Mouse (Mus musculus): ENCODE data around the gene Phf1.

Phf1 gene

GRCm38 (mm10) chr17:26933885-26934827 lies 1.3 kb downstream of the Phf1 start:
- DNase-seq (ENCODE audit: low spot score): no peak

DNA sequence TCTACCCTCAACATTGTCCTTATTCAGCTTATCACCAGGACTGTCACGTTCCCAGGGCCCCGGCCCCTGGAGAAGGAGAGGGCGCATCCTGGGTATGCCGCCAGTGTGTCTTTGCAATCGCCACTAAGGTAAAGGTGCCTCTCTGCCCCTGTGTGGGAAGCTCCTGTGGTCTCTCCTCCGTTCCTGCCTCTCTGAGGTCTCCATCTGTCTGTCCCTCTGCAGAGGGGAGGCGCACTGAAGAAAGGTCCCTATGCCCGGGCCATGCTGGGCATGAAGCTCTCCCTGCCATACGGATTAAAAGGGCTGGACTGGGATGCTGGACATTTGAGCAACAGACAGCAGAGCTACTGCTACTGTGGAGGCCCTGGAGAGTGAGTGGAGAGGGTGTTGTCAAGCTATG lies 2.2 kb downstream of the Phf1 start:
- DNase-seq (ENCODE audit: low spot score): no peak

GRCm38 (mm10) chr17:26936453-26936852 lies 3.6 kb downstream of the Phf1 start:
- DNase-seq (ENCODE audit: low spot score): no peak

DNA sequence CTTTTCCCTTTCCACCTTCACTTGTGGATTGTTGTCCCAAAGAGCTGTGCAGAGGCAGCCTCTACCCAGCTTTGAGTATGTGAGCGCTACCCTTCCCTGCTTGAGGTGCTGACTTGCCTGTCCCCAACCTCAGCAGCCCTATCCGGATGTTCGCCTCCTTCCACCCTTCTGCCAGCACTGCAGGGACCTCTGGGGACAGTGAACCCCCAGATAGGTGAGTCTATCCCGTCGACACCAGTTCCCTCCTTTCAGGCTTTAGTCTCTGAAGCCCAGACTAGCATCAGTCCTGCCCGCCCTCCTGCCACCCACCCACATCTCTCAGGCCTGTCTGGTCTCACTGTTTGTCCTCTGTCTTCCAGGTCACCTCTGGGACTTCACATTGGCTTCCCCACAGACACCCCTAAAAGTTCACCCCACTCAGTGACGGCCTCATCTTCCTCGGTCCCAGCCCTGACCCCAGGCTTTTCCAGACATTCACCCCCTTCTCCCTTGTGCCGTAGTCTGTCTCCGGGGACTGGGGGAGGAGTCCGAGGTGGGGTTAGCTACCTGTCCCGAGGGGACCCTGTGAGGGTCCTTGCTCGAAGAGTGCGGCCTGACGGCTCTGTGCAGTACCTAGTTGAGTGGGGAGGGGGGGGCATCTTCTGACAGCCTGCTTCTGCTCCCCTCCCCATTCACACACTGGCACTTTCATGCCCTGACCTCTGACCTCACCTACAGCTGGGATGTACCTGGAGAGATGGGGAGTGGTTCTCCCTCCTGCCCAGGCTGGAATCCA lies 4.3 kb downstream of the Phf1 start:
- no peak for DNase-seq (ENCODE audit: low spot score)

DNA sequence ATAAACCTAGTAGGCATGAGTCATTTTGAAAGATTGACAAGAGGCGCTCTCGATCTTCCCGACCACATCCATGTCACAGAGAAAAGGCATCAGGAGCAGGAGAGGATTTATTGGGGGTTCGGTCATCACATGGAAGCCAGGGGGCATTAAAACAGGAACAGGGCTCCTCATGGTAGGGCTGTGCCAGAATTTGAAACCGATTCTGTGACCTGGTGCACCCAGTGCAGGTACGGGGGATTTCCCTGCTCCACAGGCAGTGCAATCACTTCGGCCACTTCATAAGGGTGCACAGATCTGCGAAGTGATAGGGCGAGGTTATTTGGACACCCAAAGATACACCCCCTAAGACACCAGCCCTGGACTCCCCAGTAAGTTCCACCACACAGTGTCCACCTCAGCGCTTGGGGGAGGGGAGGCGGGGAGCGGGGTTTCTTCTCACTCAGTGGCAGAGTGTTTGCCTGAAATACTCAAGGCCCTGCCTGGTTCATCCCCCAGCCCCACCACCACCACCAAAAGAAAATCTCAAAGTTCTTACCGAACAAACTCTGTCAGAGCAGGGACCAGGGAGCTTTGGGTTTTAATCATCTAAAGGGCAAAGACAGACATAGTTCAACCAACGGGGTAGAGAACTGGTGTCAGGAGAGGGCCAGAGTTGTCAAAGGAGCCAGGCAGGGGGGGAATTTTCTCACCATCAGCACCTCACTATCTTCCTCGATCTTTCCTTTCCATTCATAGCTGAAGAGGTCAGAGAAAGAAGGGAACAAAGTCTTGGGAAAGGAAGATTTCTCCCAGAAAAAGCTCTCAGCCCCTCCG lies 5.2 kb downstream of the Phf1 start:
- DNase-seq (ENCODE audit: low spot score): no peak

DNA sequence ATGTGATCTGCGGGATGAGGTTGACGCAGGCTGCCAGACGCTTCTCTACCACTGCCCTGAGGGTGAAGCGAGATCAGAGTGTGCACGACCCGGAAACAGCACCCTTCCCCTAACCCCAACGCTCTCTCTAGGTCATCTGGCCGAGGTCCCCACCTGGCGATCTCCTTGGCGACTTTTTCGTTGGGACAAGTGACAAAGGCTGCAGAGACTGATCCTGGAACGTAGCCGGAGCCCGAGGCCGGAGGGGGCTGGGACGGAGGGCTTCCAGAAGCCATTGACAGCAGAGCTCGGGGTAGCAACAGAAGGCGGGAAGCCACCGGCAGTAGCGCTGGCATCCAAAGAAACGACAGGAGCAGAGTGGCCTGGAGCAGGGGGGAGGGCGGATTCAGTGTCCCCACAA lies 5.9 kb downstream of the Phf1 start:
- DNase-seq (ENCODE audit: low spot score): no peak

DNA sequence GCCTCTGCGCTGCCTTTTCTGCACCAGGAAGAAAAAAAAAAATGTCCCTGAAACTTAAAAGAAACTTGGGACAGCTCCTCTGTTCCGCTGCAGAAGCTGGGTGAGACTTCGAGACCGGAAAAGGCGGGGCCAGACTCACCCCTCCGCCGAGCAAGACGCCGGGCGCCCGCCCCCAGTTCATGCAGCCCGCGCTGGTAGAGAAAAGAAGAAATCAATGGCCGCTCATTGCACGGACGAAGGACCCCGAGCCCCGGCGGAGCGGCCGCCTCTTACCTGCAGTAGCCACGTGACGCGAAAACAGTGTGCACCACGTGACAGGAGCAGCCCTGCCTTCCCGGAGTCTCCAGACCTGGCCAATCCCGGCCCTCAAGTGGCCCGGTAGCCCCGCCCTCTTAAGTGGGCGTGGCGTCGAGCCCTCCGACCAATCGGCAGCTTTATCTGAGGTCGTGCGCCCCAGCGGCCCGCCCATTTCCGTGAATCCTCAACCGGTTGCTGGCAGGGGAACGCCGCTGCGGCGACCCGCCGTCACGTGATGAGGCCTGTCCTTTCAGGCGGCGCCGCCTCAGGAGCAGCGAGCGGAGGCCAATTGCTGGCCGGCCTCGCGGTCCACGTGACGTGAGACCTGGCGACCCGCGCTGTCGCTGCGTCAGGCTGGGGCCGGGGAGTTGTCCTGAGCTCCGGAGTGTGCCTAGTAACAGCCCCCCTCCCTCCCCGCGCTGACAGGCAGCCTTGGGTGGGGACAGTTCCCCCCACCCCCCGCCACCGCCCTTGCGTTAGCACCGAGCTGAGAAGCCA lies 6.5 kb downstream of the Phf1 start, which contains the start of gene Cuta:
TSS of gene Cuta (minus strand) at position 392 of the 795 bp plus-strand sequence.
- DNase-seq (ENCODE audit: low spot score): peak; percentile 99

GRCm38 (mm10) chr17:26939973-26940300 lies 7.1 kb downstream of the Phf1 start:
- no peak for DNase-seq (ENCODE audit: low spot score)

GRCm38 (mm10) chr17:26941031-26941789 lies 8.4 kb downstream of the Phf1 start, which contains the start of gene Syngap1:
Syngap1 (plus strand) TSS chr17:26941253.
- no peak for DNase-seq (ENCODE audit: low spot score)

- no peak for DNase-seq (ENCODE audit: low spot score)
Observed at GRCm38 (mm10) chr17:26941841-26942570, 9.2 kb downstream of the Phf1 start.

DNA sequence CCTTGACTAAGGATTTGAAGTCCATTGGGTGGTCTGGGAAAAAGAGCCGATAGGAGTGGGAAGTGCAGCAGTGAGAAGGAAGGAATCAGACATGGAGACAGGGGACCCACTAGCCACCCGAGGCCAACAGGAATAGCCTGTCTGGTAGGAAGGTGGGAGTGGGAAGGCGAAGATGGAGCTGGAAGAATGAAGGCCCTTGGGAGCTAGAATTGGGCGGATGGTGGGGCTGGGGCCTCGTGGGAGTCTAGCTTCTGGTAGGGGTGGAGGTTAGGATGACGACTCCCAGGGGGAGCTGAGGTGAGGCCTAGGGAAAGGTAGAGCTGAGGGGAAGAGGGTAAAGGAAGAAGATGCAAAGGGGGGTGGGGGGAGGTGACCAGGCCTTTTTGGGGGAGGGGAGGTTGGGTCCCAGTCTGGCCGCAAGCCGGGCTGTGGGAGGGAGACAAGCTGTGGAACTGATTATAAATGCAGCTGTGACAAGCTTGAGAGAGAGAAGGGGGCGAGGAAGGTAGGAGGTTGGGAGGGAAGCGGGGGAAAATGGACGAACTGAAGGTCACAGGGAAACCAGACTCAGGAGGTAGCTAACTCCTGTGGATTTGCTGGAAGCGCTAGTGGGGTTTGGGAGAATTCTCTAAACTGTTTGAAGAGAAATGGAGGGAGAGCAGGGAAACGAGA lies 13.1 kb downstream of the Phf1 start:
- no peak for DNase-seq (ENCODE audit: low spot score)

GRCm38 (mm10) chr17:26946567-26946966 lies 13.7 kb downstream of the Phf1 start:
- DNase-seq (ENCODE audit: low spot score): no peak

DNA sequence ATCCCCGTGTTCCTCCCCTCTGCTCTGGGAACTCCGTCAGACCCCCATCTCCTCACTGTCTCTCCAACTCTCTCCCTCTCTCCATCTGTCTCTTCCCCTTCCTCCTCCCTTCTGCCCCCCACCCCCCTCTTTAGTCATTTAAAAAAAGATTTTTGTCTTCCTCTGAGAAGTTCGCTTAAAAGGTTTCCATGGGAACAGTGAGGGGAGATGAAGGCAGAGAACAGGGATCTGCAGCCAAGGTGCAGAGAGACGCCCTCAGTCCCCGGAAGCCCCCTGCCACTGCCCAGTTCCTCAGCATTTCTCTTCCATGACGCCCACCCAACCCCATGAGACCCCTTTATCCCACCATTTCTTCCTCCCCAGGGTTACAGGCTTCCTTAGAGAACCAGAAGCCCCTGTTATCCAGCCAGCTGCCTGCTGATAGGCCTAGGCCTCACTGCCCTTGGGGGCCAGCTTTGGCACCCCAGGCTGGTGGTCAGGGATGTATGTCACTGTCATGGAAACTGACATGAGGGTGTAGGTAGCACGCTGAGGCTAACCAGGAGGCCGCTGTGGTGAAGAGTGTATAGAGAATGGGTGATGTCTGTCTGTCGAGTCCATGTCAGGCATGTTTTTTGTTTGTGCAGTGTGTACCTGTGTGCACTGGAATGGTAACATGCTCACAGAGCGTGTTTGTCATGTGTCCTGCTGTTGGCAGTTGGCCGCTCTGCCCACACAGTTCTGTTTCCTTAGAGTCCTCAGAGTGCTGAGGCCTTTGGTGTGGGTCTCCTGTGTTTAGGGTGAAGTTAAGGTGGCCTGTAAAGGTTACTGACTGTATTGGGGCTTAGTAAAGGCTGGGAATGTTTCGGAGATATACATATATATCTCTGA lies 14.6 kb downstream of the Phf1 start:
- DNase-seq (ENCODE audit: low spot score): no peak

- no peak for DNase-seq (ENCODE audit: low spot score)
Observed at GRCm38 (mm10) chr17:26948316-26949050, 15.6 kb downstream of the Phf1 start.

GRCm38 (mm10) chr17:26949051-26949577 lies 16.3 kb downstream of the Phf1 start:
- no peak for DNase-seq (ENCODE audit: low spot score)

DNA sequence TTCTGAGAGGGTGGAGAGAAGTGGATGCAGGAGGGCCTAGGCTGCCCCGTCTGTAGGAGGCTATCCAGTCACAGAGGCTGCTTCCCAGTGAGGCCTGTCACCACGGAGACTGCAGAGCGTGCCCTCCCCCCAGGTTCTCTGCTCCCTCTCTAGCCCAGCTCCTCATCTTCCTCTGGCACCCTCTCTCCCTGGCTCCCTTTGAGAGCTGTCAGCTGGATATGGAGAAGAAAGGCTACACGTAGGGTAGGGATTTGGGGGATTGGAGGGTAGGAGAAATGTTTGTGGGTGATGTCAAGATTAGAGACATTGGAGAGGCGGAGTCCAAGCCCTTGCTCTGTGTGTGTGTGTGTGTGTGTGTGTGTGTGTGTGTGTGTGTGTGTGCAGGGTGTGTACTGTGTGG lies 17.0 kb downstream of the Phf1 start:
- no peak for DNase-seq (ENCODE audit: low spot score)

GRCm38 (mm10) chr17:26950560-26951288 lies 17.9 kb downstream of the Phf1 start:
- no peak for DNase-seq (ENCODE audit: low spot score)
